21 mouse cellular contexts compared by ENCODE assay signal in the genomic region with DNA sequence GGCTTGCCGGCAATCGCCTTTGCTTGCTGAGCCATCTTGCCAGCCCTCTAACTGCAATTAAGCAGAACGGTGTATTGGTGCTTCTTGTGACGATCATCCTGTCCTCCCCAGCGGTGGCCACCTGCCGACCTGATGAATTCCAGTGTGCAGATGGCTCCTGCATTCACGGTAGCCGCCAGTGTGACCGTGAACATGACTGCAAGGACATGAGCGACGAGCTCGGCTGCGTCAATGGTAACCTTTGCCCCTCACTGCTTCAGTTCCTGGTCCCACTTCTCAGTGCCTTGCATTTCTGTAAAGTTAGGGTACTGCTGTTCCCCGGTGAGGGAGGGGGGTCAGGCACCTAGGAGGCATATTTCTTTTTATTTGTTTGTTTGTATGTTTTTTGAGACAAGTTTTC.
"Had no signal": no experiment of that assay in that cellular context is flagged by ENCODE, and none has a peak within 500 bp of the region (broad histone marks: within the 10 kb centered on the region; RNA-seq: fewer than 3 reads in every experiment).

No protein-coding gene starts in this region.

- H3K4me3 ChIP-seq: layer of hippocampus, adult 2 months; limb, embryonic 10.5 days; limb, embryonic 13.5 days; liver, embryonic 15.5 days; neural tube, embryonic 12.5 days; neural tube, embryonic 15.5 days; stomach, embryonic 15.5 days had no signal

- H3K9me3 ChIP-seq: limb, embryonic 10.5 days; limb, embryonic 13.5 days; liver, embryonic 15.5 days; neural tube, embryonic 12.5 days; neural tube, embryonic 15.5 days; stomach, embryonic 15.5 days had no signal

- H3K4me1 ChIP-seq: limb, embryonic 10.5 days; limb, embryonic 13.5 days; neural tube, embryonic 12.5 days; neural tube, embryonic 15.5 days; stomach, embryonic 15.5 days had no signal

- H3K9ac ChIP-seq: limb, embryonic 13.5 days; liver, embryonic 15.5 days; neural tube, embryonic 12.5 days; neural tube, embryonic 15.5 days; stomach, embryonic 15.5 days had no signal

- H3K27me3 ChIP-seq: limb, embryonic 13.5 days; liver, embryonic 15.5 days; neural tube, embryonic 12.5 days; neural tube, embryonic 15.5 days; stomach, embryonic 15.5 days had no signal

- H3K27ac ChIP-seq: layer of hippocampus, adult 2 months; limb, embryonic 10.5 days; limb, embryonic 13.5 days; liver, embryonic 15.5 days; neural tube, embryonic 12.5 days; neural tube, embryonic 15.5 days; stomach, embryonic 15.5 days had no signal

- H3K4me2 ChIP-seq: limb, embryonic 13.5 days; liver, embryonic 15.5 days; midbrain, embryonic 11.5 days; neural tube, embryonic 12.5 days; neural tube, embryonic 15.5 days; stomach, embryonic 15.5 days had no signal

- DNase-seq: kidney, adult 11 months; kidney, postnatal 14 days; kidney, postnatal 4 days; layer of hippocampus, adult 9-11 months; liver; lung, adult 2 months; lung, postnatal 14 days; lung, postnatal 4 days; midbrain, embryonic 14.5 days; right cerebral cortex, adult 18-20 months; right cerebral cortex, postnatal 25 days; spleen, adult 18-20 months; thymus, postnatal 25 days had no signal
